Mouse (Mus musculus): Measurements from ENCODE around the gene Slco1a1.
"Not testable (repeated sequence)": the region's sequence is repeated elsewhere in the genome, so short reads cannot be mapped to it uniquely, and the experiment has no call there.

Slco1a1 gene

DNA sequence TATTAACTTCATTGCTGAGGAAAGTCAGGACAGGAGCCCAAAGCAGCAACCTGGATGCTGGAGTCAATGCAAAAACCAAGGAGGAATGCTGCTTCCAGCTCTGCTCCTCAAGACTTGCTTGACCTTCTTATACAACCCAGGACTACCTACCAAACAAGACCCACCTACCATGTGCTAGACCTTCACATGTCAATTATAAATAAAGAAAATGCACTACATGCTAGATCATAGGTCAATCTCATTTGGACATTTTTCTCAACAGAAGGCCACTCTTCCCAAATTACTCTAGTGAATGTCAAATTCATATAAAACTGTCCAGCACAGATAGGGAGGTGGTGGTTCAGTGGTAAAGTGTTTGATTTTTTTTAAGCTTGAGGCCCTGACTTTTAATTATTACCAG lies at the start of gene Slco1a1:
Gene Slco1a1 (minus strand): TSS at position 101 of the 400 bp plus-strand sequence.
- no peak for DNase-seq (ENCODE audit: low spot score in 2 of 2)

DNA sequence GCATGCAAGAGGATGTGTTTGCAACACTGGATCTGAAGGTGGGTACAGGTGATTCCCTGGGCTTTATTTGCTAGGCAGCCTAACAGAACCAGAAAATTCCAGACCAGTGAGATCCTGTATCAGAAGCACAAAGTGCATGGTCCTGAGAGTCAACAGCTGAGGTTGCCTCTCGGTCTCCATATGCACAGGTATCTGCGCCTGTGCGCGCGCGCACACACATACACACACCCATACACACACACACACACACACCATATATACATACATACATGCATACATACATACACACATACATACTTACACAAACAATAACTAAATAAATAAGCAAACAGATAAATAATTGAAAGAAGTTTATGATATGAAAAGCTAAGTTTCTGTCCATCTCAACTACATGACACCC lies 40.0 kb upstream of the Slco1a1 start:
- no peak for DNase-seq (ENCODE audit: low spot score in 2 of 2)

DNA sequence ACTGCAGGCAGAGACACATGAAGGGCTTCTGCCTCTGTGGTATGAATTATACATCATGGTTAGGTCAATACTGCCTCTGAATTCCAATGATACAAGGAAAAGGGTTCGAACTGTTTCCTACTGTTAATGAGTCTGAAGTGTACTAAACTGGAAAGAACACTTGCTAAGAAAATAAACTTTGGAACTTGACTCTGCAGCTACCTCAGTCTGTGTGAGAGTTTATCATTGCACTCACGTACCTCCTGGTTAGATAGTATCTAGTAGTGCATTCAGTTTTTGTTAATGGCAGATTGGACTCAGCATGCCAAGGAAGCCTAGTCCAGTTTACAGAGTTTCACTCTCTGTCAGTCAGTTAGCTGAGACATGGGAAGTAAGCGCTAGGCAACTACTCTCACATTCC lies 37.9 kb upstream of the Slco1a1 start:
- no peak for DNase-seq (ENCODE audit: low spot score in 2 of 2)

DNA sequence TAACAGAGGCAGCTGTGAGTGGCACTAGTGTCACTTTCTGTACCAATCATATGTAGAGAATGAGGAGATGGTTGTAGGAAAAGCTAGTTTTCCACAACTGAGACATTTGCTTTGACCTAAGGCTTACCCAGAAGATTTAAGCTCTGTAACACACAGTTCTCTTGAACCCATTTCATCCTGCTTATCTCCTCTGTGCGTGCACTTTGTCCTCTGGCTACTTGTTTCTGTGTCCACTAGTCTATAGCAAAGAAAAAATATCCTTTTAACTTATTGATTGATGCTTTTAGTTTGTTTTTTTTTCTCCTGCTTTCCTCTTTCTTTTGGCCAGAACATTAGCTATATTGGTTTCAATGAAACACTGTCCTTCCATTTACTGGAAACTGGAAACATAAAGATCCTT lies 15.7 kb upstream of the Slco1a1 start:
- DNase-seq (ENCODE audit: low spot score in 2 of 2), result no peak

DNA sequence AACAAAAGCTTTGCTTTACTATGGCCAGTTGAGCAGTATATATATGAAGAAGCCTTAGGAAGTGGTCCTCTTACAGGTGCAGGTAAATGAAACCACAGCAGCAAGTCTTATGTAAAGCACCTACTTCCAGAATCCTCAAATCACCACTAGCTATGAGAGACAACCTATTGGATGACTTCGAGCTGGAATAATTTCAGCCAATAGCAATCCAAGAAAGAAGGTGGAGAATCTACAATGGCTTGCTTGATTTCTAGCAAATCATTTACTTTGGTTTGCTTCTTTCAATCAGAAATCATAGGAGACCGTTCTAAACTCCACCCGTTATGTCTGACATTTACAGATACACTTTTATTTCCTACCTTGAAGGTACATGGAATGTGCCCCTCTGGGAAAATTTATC lies 15.1 kb upstream of the Slco1a1 start:
- no peak for DNase-seq (ENCODE audit: low spot score in 2 of 2)

DNA sequence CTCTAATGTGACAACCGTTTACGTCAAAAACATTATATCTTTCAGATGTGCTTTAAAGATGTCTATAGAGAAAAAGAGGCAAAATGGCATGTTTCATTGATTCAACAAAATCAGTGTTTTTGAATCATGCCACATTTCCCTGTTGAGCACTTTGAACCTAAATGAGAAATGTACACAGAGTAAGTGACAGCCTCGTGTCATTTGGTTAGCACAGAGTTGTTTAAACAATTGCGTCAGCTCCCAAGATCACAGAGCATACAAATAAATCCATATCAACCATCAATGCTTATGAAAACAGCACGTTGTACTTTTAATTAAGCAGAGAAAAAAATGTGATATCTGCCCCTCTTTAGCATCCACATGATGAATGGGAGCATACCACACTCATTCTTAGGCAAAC lies 13.7 kb upstream of the Slco1a1 start:
- no peak for DNase-seq (ENCODE audit: low spot score in 2 of 2)

DNA sequence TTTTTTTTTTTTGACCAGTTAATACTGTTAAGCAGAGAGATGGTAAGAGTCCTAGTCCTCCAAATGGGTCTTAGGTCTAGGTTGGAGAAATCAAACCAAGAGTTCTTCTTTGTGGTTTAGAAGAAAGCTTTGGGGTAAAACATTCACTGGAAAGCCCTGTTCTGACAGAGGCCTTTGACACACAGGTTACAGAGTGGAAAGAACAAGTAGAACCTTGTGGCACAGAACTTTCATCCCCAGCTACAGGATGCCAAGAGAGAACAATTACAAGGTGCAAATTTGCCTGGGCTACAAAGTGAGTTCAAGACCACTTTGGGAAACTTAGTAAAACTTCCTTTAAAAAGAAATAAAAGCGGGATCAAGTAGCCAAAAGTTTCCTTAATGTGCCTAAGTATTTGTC lies 6.3 kb downstream of the Slco1a1 start:
- no peak for DNase-seq (ENCODE audit: low spot score in 2 of 2)

DNA sequence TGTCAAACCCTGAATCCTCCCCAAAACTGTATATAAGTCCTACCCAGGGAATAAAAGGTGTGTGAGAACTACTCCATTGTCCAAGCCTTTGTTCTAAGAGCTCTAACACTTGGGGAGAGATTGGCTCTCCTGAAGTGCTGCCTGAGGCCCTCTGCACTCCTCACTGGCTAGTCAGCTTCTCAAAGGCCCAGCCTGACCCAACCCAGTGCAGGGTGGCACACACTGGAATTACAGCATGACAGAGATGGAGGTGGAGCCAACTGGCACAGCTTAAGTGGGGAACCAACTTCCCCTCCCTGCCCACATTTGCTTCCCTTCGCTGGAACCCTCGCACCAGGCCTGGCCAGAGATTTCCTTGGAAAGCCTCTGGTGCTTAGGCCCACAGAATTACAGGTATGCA lies 48.6 kb downstream of the Slco1a1 start:
- DNase-seq (ENCODE audit: low spot score in 2 of 2), result no peak

DNA sequence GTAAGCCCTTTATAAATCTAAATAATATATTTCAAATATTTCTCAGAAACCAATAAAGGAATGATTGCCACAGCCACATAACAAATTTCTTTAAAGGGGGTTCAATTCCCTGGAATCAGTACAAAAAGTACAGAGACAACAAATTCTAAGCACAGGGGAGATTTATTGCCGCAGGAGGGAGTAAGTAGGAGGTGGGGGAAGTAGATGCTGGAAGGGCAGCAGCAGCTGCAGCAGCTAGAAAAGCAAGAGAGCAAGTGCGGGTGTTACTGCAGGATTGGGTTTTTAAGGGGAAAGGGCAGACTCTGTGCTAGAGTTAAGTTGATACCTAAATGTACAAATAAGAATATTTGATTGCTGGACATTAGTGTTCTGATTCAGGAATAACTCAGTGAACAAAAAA lies 57.0 kb downstream of the Slco1a1 start:
- DNase-seq (ENCODE audit: low spot score in 2 of 2), result no peak

DNA sequence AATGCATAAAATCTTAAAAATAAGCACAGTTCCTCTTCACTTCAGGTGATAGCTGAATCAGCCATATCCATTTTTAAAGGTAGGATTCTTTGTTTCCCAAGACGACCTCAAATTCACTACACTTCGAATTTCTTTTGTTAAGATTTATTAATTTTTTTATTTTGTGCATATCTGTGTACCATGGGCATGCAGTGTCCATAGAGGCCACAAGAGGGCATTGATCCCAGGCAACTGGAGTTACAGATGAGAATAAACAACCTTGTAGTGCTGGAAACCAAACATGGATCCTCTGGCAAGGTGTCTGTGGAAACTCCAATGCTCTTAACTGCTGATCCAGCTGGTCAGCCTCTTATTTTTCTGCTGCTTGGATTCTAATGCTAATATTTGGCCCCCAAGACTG lies 58.5 kb downstream of the Slco1a1 start:
- no peak for DNase-seq (ENCODE audit: low spot score in 2 of 2)

DNA sequence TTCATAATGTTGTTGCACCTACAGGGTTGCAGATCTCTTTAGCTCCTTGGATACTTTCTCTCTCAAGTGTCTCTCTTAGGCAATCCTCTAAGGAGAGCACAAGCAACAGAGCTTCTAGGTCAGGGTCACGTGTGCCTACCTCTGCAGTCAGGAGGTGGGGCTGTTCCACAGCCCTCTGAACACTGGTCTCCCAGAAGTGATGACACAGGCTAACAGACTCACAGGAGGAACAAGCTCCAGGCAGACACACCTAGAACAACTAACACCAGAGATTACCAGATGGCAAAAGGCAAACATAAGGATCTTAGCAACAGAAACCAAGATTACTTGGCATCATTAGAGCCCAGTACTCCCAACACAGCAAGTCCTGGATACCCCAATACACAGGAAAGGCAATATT lies 64.2 kb downstream of the Slco1a1 start:
- DNase-seq (ENCODE audit: low spot score in 2 of 2), result no peak

DNA sequence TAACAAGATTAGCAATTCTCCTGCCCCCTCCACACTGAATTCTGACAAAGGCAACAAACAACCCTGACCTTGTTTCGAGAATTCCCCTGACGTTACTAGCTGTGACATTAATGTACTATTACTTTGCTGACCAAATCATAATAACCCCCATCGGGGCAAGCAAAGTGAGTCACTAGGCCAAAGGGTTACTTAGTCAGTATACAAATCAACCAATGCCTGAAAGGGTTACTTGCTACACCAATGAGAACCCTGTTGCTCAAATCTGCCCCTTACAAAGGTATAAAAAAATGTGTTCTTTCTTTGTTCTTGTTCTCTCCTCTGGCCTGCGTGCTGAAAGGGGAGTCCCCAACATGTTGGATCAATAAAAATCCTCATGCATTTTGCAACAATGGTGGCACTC lies 71.0 kb downstream of the Slco1a1 start:
- DNase-seq (ENCODE audit: low spot score in 2 of 2), result not testable (repeated sequence)

DNA sequence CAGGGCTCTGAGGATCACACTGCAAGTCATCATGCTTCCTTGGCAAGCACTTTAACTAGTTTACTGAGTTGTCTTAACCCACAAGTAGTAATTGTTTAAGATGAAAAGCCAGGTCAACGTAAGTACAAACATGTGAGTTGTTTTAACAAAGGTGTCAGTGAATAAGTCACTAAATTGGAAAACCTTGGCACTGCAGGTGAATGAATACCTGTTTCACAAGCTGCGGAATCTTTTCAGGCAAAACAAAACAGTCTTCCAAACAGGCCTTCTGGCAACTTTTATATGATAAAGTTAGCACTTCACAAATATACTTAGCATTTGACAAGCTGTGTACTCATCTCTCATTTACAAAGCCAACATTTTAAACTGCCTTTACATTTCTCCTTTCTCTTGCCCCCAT lies 75.1 kb downstream of the Slco1a1 start:
- DNase-seq (ENCODE audit: low spot score in 2 of 2), result no peak

DNA sequence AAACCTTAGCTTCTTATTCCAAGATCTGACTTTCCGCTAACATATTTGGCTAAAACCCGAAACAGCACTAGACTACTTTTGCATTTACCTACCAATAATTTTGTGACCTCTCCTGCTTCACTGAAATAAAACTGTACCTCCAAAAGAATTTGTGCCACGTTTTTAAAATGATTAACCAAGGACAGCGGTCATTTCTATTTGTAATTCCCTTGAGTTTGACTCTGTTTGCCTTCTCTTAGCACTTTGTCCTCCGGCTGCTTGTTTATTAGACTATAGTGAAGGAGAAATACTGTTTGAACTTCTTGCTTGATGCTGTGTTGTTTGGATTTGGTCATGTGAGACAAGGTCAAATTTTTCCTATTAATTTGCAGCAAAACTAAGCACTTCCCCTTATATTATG lies 78.0 kb downstream of the Slco1a1 start:
- DNase-seq (ENCODE audit: low spot score in 2 of 2), result no peak

DNA sequence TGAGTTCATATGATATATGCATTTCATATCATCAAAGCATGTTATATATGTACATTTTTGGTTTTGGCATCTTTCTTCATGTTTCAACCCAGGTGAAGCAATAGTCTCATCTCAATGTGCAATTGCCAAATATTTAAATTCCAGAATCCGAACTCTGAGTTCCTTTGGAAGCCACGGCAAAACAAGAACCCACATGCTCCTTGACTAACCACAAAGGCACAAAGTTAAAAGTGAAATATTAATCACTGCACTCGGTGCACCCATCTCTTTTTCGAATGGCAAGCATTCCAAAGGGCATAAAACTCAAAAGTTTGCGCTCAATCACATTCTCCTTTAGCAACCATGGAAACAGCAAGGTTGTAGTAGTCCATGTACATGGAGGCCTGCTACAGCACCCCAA lies 80.7 kb downstream of the Slco1a1 start:
- DNase-seq (ENCODE audit: low spot score in 2 of 2), result no peak

DNA sequence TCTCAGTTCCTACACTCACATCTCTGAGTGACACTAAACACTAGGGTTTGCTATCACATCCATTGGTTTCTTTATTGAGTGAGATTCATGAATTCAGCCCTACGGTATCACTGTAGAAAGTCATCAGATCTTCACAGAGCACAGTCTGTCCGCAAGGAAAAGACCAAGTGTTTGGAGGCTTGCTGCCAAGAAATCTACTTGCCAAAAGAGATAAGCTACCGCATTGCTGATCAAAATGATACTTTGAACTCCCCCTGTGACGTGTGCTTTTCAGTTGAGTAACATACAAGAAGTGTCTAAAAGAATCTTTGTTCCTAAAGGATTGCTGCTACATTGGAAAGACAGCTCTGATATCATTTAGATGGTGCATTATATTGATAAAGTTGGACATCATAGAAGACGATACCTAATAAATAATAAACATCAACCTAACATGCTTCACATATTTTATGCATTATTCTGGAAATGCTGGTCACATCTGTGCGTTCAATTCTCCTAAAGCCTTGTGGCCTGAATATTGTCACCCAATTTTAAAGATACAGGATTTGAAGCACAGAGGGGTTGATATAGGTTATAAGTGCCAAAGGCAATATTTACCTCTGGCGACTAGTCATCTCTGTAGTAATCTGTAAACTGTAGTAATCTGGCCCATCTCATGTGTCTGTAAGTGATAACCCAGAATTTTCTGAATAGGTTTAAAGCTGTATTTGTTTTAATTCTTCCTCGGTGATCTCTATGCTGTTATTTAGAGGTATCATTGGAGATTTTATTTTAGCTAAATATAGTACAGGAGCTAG lies 88.8 kb downstream of the Slco1a1 start:
- no peak for DNase-seq (ENCODE audit: low spot score in 2 of 2)
